Mouse (Mus musculus): ENCODE measurements at regions not wholly inside any gene's neighbourhood (a gene's known extent, or its start where the extent isn't known, plus 50 kb on each side); places are given as distances from the start of the nearest gene placed in this dataset.
"Not testable (repeated sequence)": the region's sequence is repeated elsewhere in the genome, so short reads cannot be mapped to it uniquely, and the experiment has no call there.

- no peak for DNase-seq (ENCODE audit: low spot score in 2 of 2)
Measured at GRCm38 (mm10) chr7:138497771-138498170, 100.2 kb upstream of the Tcerg1l start.

- peak in 1 of 2 experiments; percentile 4 for DNase-seq (ENCODE audit: low spot score in 2 of 2)
Measured at GRCm38 (mm10) chr7:138497202-138497601, 99.7 kb upstream of the Tcerg1l start.

GRCm38 (mm10) chr7:138493661-138494060 lies 96.1 kb upstream of the Tcerg1l start:
- peak in 1 of 2 experiments; percentile 5 for DNase-seq (ENCODE audit: low spot score in 2 of 2)

- DNase-seq (ENCODE audit: low spot score in 2 of 2) = no peak
Measured at GRCm38 (mm10) chr7:138492261-138492660, 94.7 kb upstream of the Tcerg1l start.

GRCm38 (mm10) chr7:138489471-138489870 lies 91.9 kb upstream of the Tcerg1l start:
- DNase-seq (ENCODE audit: low spot score in 2 of 2) = no peak

- no peak for DNase-seq (ENCODE audit: low spot score in 2 of 2)
Measured at GRCm38 (mm10) chr7:138488201-138488720, 90.7 kb upstream of the Tcerg1l start.

GRCm38 (mm10) chr7:138472891-138473455 lies 75.4 kb upstream of the Tcerg1l start:
- DNase-seq (ENCODE audit: low spot score in 2 of 2) = no peak

GRCm38 (mm10) chr7:138472371-138472770 lies 74.8 kb upstream of the Tcerg1l start:
- DNase-seq (ENCODE audit: low spot score in 2 of 2) = no peak

GRCm38 (mm10) chr7:138469211-138469610 lies 71.7 kb upstream of the Tcerg1l start:
- no peak for DNase-seq (ENCODE audit: low spot score in 2 of 2)

- DNase-seq (ENCODE audit: low spot score in 2 of 2) = no peak
Measured at GRCm38 (mm10) chr7:138468436-138468835, 70.9 kb upstream of the Tcerg1l start.

- DNase-seq (ENCODE audit: low spot score in 2 of 2) = no peak
Measured at GRCm38 (mm10) chr7:138467981-138468380, 70.5 kb upstream of the Tcerg1l start.

- DNase-seq (ENCODE audit: low spot score in 2 of 2) = no peak
Measured at GRCm38 (mm10) chr7:138467386-138467785, 69.9 kb upstream of the Tcerg1l start.

GRCm38 (mm10) chr7:138457964-138458363 lies 60.4 kb upstream of the Tcerg1l start:
- no peak for DNase-seq (ENCODE audit: low spot score in 2 of 2)

GRCm38 (mm10) chr7:138455371-138455770 lies 57.8 kb upstream of the Tcerg1l start:
- no peak for DNase-seq (ENCODE audit: low spot score in 2 of 2)

- not testable (repeated sequence) for DNase-seq (ENCODE audit: low spot score in 2 of 2)
Measured at GRCm38 (mm10) chr7:138454498-138455225, 57.1 kb upstream of the Tcerg1l start.

- peak; percentile 11 to 75 for DNase-seq (ENCODE audit: low spot score in 2 of 2)
Measured at GRCm38 (mm10) chr7:138451321-138451720, 53.8 kb upstream of the Tcerg1l start.

GRCm38 (mm10) chr7:138448519-138448918 lies 51.0 kb upstream of the Tcerg1l start:
- DNase-seq (ENCODE audit: low spot score in 2 of 2) = no peak

All from frontal cortex, postnatal 36 days (tissue).